Mouse (Mus musculus) intestine, postnatal 0 days (tissue): ENCODE measurements at regions not wholly inside any gene's neighbourhood (a gene's known extent, or its start where the extent isn't known, plus 50 kb on each side); places are given as distances from the start of the nearest gene placed in this dataset.
A peak's percentile ranks its signal among the peaks of the same experiment; 100 is the strongest.

Experiments
- ATAC-seq: fragments of 200-750 bp; cut with Nextera tagmentation; 2 replicates; pipeline ENCODE4 v1.8.0; 2017; ENCODE audit warnings: mild to moderate bottlenecking, moderate TSS enrichment, moderate library complexity
- H3K27ac ChIP-seq: fragments of 300-500 bp; sonication (generic); 2 replicates; pipeline ENCODE4 v1.5.1; 2014; ENCODE audit warnings: mild to moderate bottlenecking, low read depth, low read length, moderate library complexity
- H3K27me3 ChIP-seq: fragments of 300-500 bp; sonication (generic); replicated peaks from 2 replicates; pipeline ENCODE4 v1.6.1; 2014; ENCODE audit warnings: low read length, mixed read lengths; ENCODE audit not compliant: control insufficient read depth, insufficient read depth
- H3K36me3 ChIP-seq: fragments of 300-500 bp; sonication (generic); 2 replicates; pipeline ENCODE4 v1.6.1; 2014; ENCODE audit warnings: mild to moderate bottlenecking, moderate library complexity; ENCODE audit not compliant: control insufficient read depth, insufficient read depth
- H3K4me1 ChIP-seq: fragments of 300-500 bp; sonication (generic); replicated peaks from 2 replicates; pipeline ENCODE4 v1.6.1; 2014; ENCODE audit warnings: antibody characterized with exemption, low read length, mixed read lengths; ENCODE audit not compliant: control insufficient read depth, insufficient read depth
- H3K4me2 ChIP-seq: fragments of 300-500 bp; sonication (generic); replicated peaks from 2 replicates; pipeline ENCODE4 v1.6.1; 2014; ENCODE audit warnings: low read depth, mild to moderate bottlenecking, moderate library complexity
- H3K4me3 ChIP-seq: fragments of 300-500 bp; sonication (generic); 2 replicates; pipeline ENCODE4 v1.5.1; 2014; ENCODE audit warnings: low read depth, low read length
- H3K9ac ChIP-seq: fragments of 300-500 bp; sonication (generic); 2 replicates; pipeline ENCODE4 v1.6.1; 2014; ENCODE audit warnings: mild to moderate bottlenecking, low read depth, low read length
- H3K9me3 ChIP-seq: fragments of 300-500 bp; sonication (generic); 2 replicates; pipeline ENCODE4 v1.6.1; 2016; ENCODE audit warnings: mixed run types; ENCODE audit not compliant: control insufficient read depth
- CTCF ChIP-seq: sonication (generic); IDR thresholded peaks from 2 replicates; pipeline ENCODE4 v1.5.1; 2016; ENCODE audit warnings: low read depth, mild to moderate bottlenecking, control low read depth, antibody characterized with exemption, moderate library complexity
- WGBS: fragments of 180-500 bp; shearing (Covaris S2); extraction: QIAGEN DNeasy Blood & Tissue Kit; methylation state at CpG from one replicate; pipeline ENCODE4 v1.1.7; 2014; 5-methylcytosine and 5-hydroxymethylcytosine counted together

- peak; percentile 37 for TF ChIP-seq CTCF
- no peak overlapping the region for H3K27ac ChIP-seq
- no peaks in the 10 kb centered on the region for H3K27me3 ChIP-seq
- no peaks in the 10 kb centered on the region for H3K36me3 ChIP-seq
- ATAC-seq = no peak
- no peak overlapping the region for H3K4me3 ChIP-seq
- H3K4me2 ChIP-seq = no peak overlapping the region
- WGBS = 30% methylated on average over 2 of the region's 2 CpGs
- H3K9ac ChIP-seq = no peak overlapping the region
- H3K4me1 ChIP-seq = no peaks in the 10 kb centered on the region
- no peaks in the 10 kb centered on the region for H3K9me3 ChIP-seq
These were observed 1235.8 kb downstream of the Pcdh19 start for GRCm38 (mm10) chrX:132452986-132453385.
